Mouse (Mus musculus) MEL (cell line): ENCODE data around the gene Hoxa4. TPM values are rescaled to one million over a fixed set of nuclear protein-coding genes. Genes with fewer than 3 reads are reported as not detected.

ENCODE experiments used
- DNase-seq: peaks from one replicate; pipeline ENCODE4 v3.0.0; 2011; ENCODE audit warnings: low read depth, low spot score
- H3K27ac ChIP-seq: 2 replicates; pipeline ENCODE4 v1.5.1; 2012; ENCODE audit warnings: low read depth, mild to moderate bottlenecking, control low read depth, low read length, moderate library complexity; ENCODE audit not compliant: control insufficient read depth
- H3K27me3 ChIP-seq, 2 experiments: fragments of 150-350 bp in 1 of 2; sonication (generic) in 1 of 2; 2 replicates each; pipeline ENCODE4 v1.6.1; 2012; ENCODE audit warnings: low read length in 2 of 2, mild to moderate bottlenecking in 2 of 2, improper control_type of control experiment in 1 of 2, moderate library complexity in 1 of 2; ENCODE audit not compliant: insufficient read depth in 2 of 2, control insufficient read depth in 1 of 2
- H3K36me3 ChIP-seq, 2 experiments: 2 replicates each; pipeline ENCODE4 v1.6.1; 2012 to 2014; ENCODE audit warnings: low read length in 2 of 2, improper control_type of control experiment in 1 of 2, inconsistent platforms in 1 of 2, mild to moderate bottlenecking in 1 of 2; ENCODE audit not compliant: insufficient read depth in 2 of 2, control insufficient read depth in 1 of 2
- H3K4me1 ChIP-seq, 2 experiments: fragments of 150-350 bp in 1 of 2; sonication (generic) in 1 of 2; 2 replicates each; pipeline ENCODE4 v1.6.1; 2012; ENCODE audit warnings: low read length in 2 of 2, improper control_type of control experiment in 1 of 2, mild to moderate bottlenecking in 1 of 2; ENCODE audit not compliant: insufficient read depth in 2 of 2, control insufficient read depth in 1 of 2
- H3K4me3 ChIP-seq, 2 experiments: fragments of 150-350 bp in 1 of 2; sonication (generic) in 1 of 2; 2 replicates each; pipeline ENCODE4 v1.5.1; 2012; ENCODE audit warnings: low read depth in 2 of 2, low read length in 2 of 2, mild to moderate bottlenecking in 2 of 2, moderate library complexity in 2 of 2, control low read depth in 1 of 2, improper control_type of control experiment in 1 of 2; ENCODE audit not compliant: control insufficient read depth in 1 of 2, insufficient read depth in 1 of 2
- H3K79me2 ChIP-seq: 2 replicates; pipeline ENCODE4 v1.6.1; 2012; ENCODE audit warnings: mild to moderate bottlenecking, low read length, moderate library complexity; ENCODE audit not compliant: control insufficient read depth, poor library complexity, insufficient read depth
- H3K9ac ChIP-seq: 2 replicates; pipeline ENCODE4 v1.6.1; 2012; ENCODE audit warnings: low read depth, mild to moderate bottlenecking, control low read depth, low read length, moderate library complexity; ENCODE audit not compliant: control insufficient read depth, poor library complexity, severe bottlenecking
- H3K9me3 ChIP-seq: fragments of 150-350 bp; sonication (generic); replicated peaks from 2 replicates; pipeline ENCODE4 v1.6.1; 2012; ENCODE audit warnings: mild to moderate bottlenecking, low read length, improper control_type of control experiment, moderate library complexity; ENCODE audit not compliant: insufficient read depth
- BHLHE40 ChIP-seq: IDR thresholded peaks from 2 replicates; pipeline ENCODE4 v1.6.1; 2012; ENCODE audit warnings: low read depth, mild to moderate bottlenecking, inconsistent platforms, low read length, improper control_type of control experiment, borderline replicate concordance
- CHD1 ChIP-seq: IDR thresholded peaks from 2 replicates; pipeline ENCODE4 v1.6.1; 2012; ENCODE audit warnings: low read depth, mild to moderate bottlenecking, inconsistent platforms, low read length, improper control_type of control experiment
- CHD2 ChIP-seq: IDR thresholded peaks from 2 replicates; pipeline ENCODE4 v1.6.1; 2011; ENCODE audit warnings: low read length, improper control_type of control experiment
- CTCF ChIP-seq, 3 experiments: IDR thresholded peaks in 2 of 3; conservative IDR thresholded peaks in 1 of 3; 2 replicates each; pipeline ENCODE4 v1.5.1; 2011 to 2012; ENCODE audit warnings: low read length in 3 of 3, low read depth in 2 of 3, mild to moderate bottlenecking in 2 of 3, improper control_type of control experiment in 1 of 3, inconsistent platforms in 1 of 3, mixed read lengths in 1 of 3, moderate library complexity in 1 of 3; ENCODE audit not compliant: control insufficient read depth in 1 of 3, insufficient read depth in 1 of 3, poor library complexity in 1 of 3, severe bottlenecking in 1 of 3
- E2F4 ChIP-seq: IDR thresholded peaks from 2 replicates; pipeline ENCODE4 v1.6.1; 2011; ENCODE audit warnings: low read depth, low read length, improper control_type of control experiment, borderline replicate concordance
- ELF1 ChIP-seq: IDR thresholded peaks from 2 replicates; pipeline ENCODE4 v1.6.1; 2014; ENCODE audit warnings: low read depth, mild to moderate bottlenecking, inconsistent platforms, low read length, improper control_type of control experiment, moderate library complexity
- GABPA ChIP-seq: IDR thresholded peaks from 2 replicates; pipeline ENCODE4 v1.6.1; 2012; ENCODE audit warnings: low read depth, mild to moderate bottlenecking, inconsistent platforms, low read length, improper control_type of control experiment, moderate library complexity
- GATA1 ChIP-seq: IDR thresholded peaks from 2 replicates; pipeline ENCODE4 v1.6.1; 2011; ENCODE audit warnings: low read depth, low read length, improper control_type of control experiment
- JUND ChIP-seq: IDR thresholded peaks from 2 replicates; pipeline ENCODE4 v1.6.1; 2011; ENCODE audit warnings: low read depth, mild to moderate bottlenecking, improper control_type of control experiment, low read length
- MAFK ChIP-seq: IDR thresholded peaks from 2 replicates; pipeline ENCODE4 v1.6.1; 2011; ENCODE audit warnings: low read depth, mild to moderate bottlenecking, low read length, improper control_type of control experiment, borderline replicate concordance
- MAX ChIP-seq: IDR thresholded peaks from 2 replicates; pipeline ENCODE4 v1.6.1; 2011; ENCODE audit warnings: low read length, improper control_type of control experiment
- MAZ ChIP-seq: IDR thresholded peaks from 2 replicates; pipeline ENCODE4 v1.6.1; 2012; ENCODE audit warnings: low read depth, mild to moderate bottlenecking, inconsistent platforms, low read length, improper control_type of control experiment
- MXI1 ChIP-seq: IDR thresholded peaks from 2 replicates; pipeline ENCODE4 v1.6.1; 2011; ENCODE audit warnings: mild to moderate bottlenecking, low read depth, low read length, improper control_type of control experiment
- NELFE ChIP-seq: IDR thresholded peaks from 2 replicates; pipeline ENCODE4 v1.6.1; 2011; ENCODE audit warnings: low read depth, low read length, improper control_type of control experiment
- NRF1 ChIP-seq: IDR thresholded peaks from 2 replicates; pipeline ENCODE4 v1.6.1; 2014; ENCODE audit warnings: low read depth, mild to moderate bottlenecking, inconsistent platforms, low read length, improper control_type of control experiment, moderate library complexity; ENCODE audit not compliant: poor library complexity, insufficient read depth, severe bottlenecking
- POLR2A ChIP-seq, 2 experiments: IDR thresholded peaks; 2 replicates each; pipeline ENCODE4 v1.6.1; 2011 to 2012; ENCODE audit warnings: low read length in 2 of 2, mild to moderate bottlenecking in 2 of 2, control low read depth in 1 of 2, improper control_type of control experiment in 1 of 2, low read depth in 1 of 2, moderate library complexity in 1 of 2; ENCODE audit not compliant: control insufficient read depth in 1 of 2, insufficient read depth in 1 of 2, poor library complexity in 1 of 2
- POLR2AphosphoS2 ChIP-seq: IDR thresholded peaks from 2 replicates; pipeline ENCODE4 v1.6.1; 2011; ENCODE audit warnings: low read length, improper control_type of control experiment
- POLR2AphosphoS5 ChIP-seq: IDR thresholded peaks from 2 replicates; pipeline ENCODE4 v1.6.1; 2012; ENCODE audit warnings: low read depth, borderline replicate concordance, mild to moderate bottlenecking, inconsistent platforms, low read length, moderate library complexity, mixed read lengths
- RAD21 ChIP-seq: IDR thresholded peaks from 2 replicates; pipeline ENCODE4 v1.6.1; 2011; ENCODE audit warnings: mild to moderate bottlenecking, low read depth, low read length, improper control_type of control experiment
- RCOR1 ChIP-seq: IDR thresholded peaks from 2 replicates; pipeline ENCODE4 v1.6.1; 2012; ENCODE audit warnings: low read depth, mild to moderate bottlenecking, inconsistent platforms, low read length, improper control_type of control experiment
- SMC3 ChIP-seq: IDR thresholded peaks from 2 replicates; pipeline ENCODE4 v1.6.1; 2011; ENCODE audit warnings: low read depth, low read length, improper control_type of control experiment
- TBP ChIP-seq: IDR thresholded peaks from 2 replicates; pipeline ENCODE4 v1.8.0; 2011; ENCODE audit warnings: low read depth, low read length, improper control_type of control experiment
- UBTF ChIP-seq: IDR thresholded peaks from 2 replicates; pipeline ENCODE4 v1.6.1; 2012; ENCODE audit warnings: low read depth, mild to moderate bottlenecking, inconsistent platforms, low read length, improper control_type of control experiment, moderate library complexity, borderline replicate concordance; ENCODE audit not compliant: insufficient read depth
- USF2 ChIP-seq, 2 experiments: IDR thresholded peaks; 2 replicates each; pipeline ENCODE4 v1.6.1; 2011 to 2012; ENCODE audit warnings: improper control_type of control experiment in 2 of 2, low read length in 2 of 2, borderline replicate concordance in 1 of 2, inconsistent platforms in 1 of 2, low read depth in 1 of 2, mild to moderate bottlenecking in 1 of 2; ENCODE audit not compliant: insufficient read depth in 1 of 2
- ZKSCAN1 ChIP-seq: IDR thresholded peaks from 2 replicates; pipeline ENCODE4 v1.6.1; 2012; ENCODE audit warnings: low read depth, mild to moderate bottlenecking, inconsistent platforms, low read length, improper control_type of control experiment, moderate library complexity
- ZMIZ1 ChIP-seq: IDR thresholded peaks from 2 replicates; pipeline ENCODE4 v1.6.1; 2012; ENCODE audit warnings: low read depth, mild to moderate bottlenecking, inconsistent platforms, low read length, improper control_type of control experiment, moderate library complexity
- ZNF384 ChIP-seq: IDR thresholded peaks from 2 replicates; pipeline ENCODE4 v1.6.1; 2012; ENCODE audit warnings: low read depth, mild to moderate bottlenecking, inconsistent platforms, low read length, improper control_type of control experiment
- polyA plus RNA-seq, 2 experiments: library from polyadenylated mRNA; stranded (reverse) in 1 of 2; unstranded in 1 of 2; fragments of >175 nt in 1 of 2; fragments of >200 nt in 1 of 2; gene quantifications; 2 replicates each; pipeline versions ENCODE4 v1.2.1 to v1.2.4; 2012; ENCODE audit warnings: low replicate concordance in 2 of 2, low read depth in 1 of 2; ENCODE audit not compliant: insufficient read length in 2 of 2, insufficient read depth in 1 of 2, missing spikeins in 1 of 2
- total RNA-seq: library from RNA; depleted of rRNA; stranded (reverse); fragments of 300-350 nt; gene quantifications from 2 replicates; pipeline ENCODE4 v1.2.3, GENCODE M21; 2012

Hoxa4 gene
- total and polyA plus RNA-seq, 3 experiments: not detected

DNA sequence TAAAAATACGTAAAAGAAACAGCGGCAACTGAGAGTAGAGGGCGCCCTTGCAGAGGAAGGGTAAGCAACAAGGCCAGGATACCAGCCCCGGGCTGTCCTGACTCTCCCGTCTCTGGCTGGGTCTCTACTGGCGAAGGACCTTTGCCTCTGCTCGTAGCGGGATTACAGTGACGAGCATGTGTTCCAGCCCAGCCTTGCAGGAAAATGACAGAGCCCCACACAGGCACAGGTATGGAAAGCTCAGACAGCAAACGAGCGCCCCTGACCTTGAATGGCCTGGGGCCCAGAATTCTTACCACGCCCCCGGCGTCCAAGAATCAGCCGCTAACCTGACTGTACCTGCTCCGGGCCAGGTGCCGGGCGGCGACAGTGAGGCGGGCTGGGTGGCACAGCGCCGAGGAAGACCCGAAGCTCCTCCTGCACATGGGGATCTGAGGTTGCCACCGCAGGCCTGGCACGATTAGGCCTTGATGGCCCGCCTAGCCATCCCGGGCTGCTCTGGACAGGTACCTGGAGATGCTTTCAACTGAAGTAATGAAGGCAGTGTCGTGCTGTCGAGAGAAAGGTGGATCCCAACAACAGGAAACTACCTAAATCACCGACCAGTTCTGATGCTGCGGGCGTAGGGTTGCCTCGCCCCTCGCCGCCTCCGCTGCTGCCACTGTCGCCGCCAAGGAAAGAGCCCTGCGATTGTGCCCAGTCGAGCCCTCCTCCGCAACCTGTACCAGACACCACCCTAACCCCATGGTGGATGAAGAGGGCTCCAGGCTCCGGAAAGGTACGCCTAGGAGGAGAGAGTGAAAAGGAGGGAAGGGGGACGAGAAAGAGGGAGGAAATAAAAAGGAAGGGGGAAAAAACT, 38.2 kb upstream of the Hoxa4 start:
- H3K9me3 ChIP-seq: no peaks in the 10 kb centered on the region
- H3K79me2 ChIP-seq: no peaks in the 10 kb centered on the region
- TF ChIP-seq GATA1 (no peak), ELF1 (no peak), RAD21 (no peak), CHD1 (no peak), NRF1 (no peak), MAZ (no peak), CTCF (IDR thresholded peaks at IDR 0.05 in 2 of 3, conservative IDR thresholded peaks at IDR 0.05 in 1 of 3; ENCODE audit: control insufficient read depth in 1 of 3, insufficient read depth in 1 of 3, low read depth in 2 of 3, low read length in 3 of 3, poor library complexity in 1 of 3, severe bottlenecking in 1 of 3) (no peak), MAX (no peak), MXI1 (no peak), GABPA (no peak), POLR2AphosphoS5 (no peak), NELFE (no peak), TBP (no peak), BHLHE40 (no peak), CHD2 (no peak), SMC3 (no peak), ZNF384 (no peak), E2F4 (no peak), RCOR1 (no peak)
- TF ChIP-seq, all 39 proteins: peak for 0
- Histone ChIP-seq H3K9ac (no peak overlapping the region), H3K4me1 (no peaks in the 10 kb centered on the region), H3K27me3 (no peaks in the 10 kb centered on the region), H3K27ac (no peak overlapping the region), H3K36me3 (no peaks in the 10 kb centered on the region), H3K4me3 (no peak overlapping the region)
- no peak for DNase-seq

DNA sequence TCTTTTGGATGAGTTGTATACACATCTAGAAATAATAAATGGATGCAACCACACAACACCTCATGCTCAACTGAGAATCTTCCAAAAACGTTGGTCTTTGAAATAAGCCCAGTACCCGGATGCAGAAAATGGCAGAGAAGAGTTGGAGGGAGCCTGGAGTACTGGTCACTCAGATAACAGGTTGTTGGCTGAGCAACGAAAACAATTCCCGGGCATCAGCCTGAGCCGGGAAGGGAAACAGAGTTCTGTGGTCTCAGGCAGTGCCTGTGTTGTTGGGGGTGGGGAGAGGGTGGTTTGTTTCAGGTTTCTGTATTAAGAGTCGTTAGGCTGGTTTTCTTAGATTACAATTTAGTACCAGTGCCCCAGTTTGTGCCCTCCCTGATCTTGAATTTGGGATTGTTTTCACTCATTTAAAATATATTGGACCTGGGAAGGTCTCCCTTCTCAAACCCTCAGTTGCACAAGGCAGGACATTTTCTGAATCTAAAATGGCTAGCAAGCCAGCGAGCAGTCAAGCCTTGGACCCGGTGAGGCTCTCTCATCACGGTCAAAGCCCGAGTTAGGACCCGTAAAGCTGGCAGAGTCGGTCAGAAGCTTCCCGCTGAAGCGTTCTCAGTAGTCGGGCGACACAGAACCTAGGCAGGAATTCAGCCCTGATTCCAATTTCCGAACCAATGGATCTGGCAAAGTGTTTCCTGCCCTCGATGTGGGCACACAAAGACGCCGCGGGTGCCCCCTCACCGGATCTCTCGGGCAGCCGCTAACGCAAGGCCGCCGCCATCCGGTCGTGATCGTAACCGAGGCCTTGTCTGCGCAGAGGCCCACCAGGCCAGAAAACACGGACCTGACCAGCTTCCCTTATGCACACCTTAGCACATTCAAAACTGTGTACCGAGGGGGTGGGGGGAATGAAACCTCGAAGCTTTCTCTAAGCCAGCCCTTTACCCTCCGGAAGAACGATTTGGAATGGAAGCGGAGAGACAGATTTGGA, 37.2 kb upstream of the Hoxa4 start:
- Histone ChIP-seq H3K27ac (no peak overlapping the region), H3K36me3 (no peaks in the 10 kb centered on the region), H3K4me1 (no peaks in the 10 kb centered on the region), H3K9ac (no peak overlapping the region), H3K9me3 (no peaks in the 10 kb centered on the region), H3K27me3 (no peaks in the 10 kb centered on the region), H3K79me2 (no peaks in the 10 kb centered on the region), H3K4me3 (no peak overlapping the region)
- DNase-seq: no peak
- TF ChIP-seq ZKSCAN1 (no peak), POLR2AphosphoS2 (no peak), MAX (no peak), CHD2 (no peak), POLR2A (IDR thresholded peaks at IDR 0.05; ENCODE audit: control insufficient read depth in 1 of 2, insufficient read depth in 1 of 2, low read depth in 1 of 2, low read length in 2 of 2, poor library complexity in 1 of 2) (no peak), MAFK (no peak), UBTF (no peak), USF2 (IDR thresholded peaks at IDR 0.05; ENCODE audit: borderline replicate concordance in 1 of 2, insufficient read depth in 1 of 2, low read depth in 1 of 2, low read length in 2 of 2) (no peak), MXI1 (no peak), NELFE (no peak), ZMIZ1 (no peak), GABPA (no peak), CTCF (IDR thresholded peaks at IDR 0.05 in 2 of 3, conservative IDR thresholded peaks at IDR 0.05 in 1 of 3; ENCODE audit: control insufficient read depth in 1 of 3, insufficient read depth in 1 of 3, low read depth in 2 of 3, low read length in 3 of 3, poor library complexity in 1 of 3, severe bottlenecking in 1 of 3) (no peak), BHLHE40 (no peak), JUND (no peak), ZNF384 (no peak)
